Mouse (Mus musculus) MEL (cell line): Measurements from ENCODE around the gene Zfp326. TPM values are rescaled to one million over a fixed set of nuclear protein-coding genes. Genes with fewer than 3 reads are reported as not detected.

Source experiments
- DNase-seq: peaks from one replicate; pipeline ENCODE4 v3.0.0; 2011; ENCODE audit warnings: low read depth, low spot score
- H3K27ac ChIP-seq: 2 replicates; pipeline ENCODE4 v1.5.1; 2012; ENCODE audit warnings: low read depth, mild to moderate bottlenecking, control low read depth, low read length, moderate library complexity; ENCODE audit not compliant: control insufficient read depth
- H3K27me3 ChIP-seq, 2 experiments: fragments of 150-350 bp in 1 of 2; sonication (generic) in 1 of 2; 2 replicates each; pipeline ENCODE4 v1.6.1; 2012; ENCODE audit warnings: low read length in 2 of 2, mild to moderate bottlenecking in 2 of 2, improper control_type of control experiment in 1 of 2, moderate library complexity in 1 of 2; ENCODE audit not compliant: insufficient read depth in 2 of 2, control insufficient read depth in 1 of 2
- H3K36me3 ChIP-seq, 2 experiments: 2 replicates each; pipeline ENCODE4 v1.6.1; 2012 to 2014; ENCODE audit warnings: low read length in 2 of 2, improper control_type of control experiment in 1 of 2, inconsistent platforms in 1 of 2, mild to moderate bottlenecking in 1 of 2; ENCODE audit not compliant: insufficient read depth in 2 of 2, control insufficient read depth in 1 of 2
- H3K4me1 ChIP-seq, 2 experiments: fragments of 150-350 bp in 1 of 2; sonication (generic) in 1 of 2; 2 replicates each; pipeline ENCODE4 v1.6.1; 2012; ENCODE audit warnings: low read length in 2 of 2, improper control_type of control experiment in 1 of 2, mild to moderate bottlenecking in 1 of 2; ENCODE audit not compliant: insufficient read depth in 2 of 2, control insufficient read depth in 1 of 2
- H3K4me3 ChIP-seq, 2 experiments: fragments of 150-350 bp in 1 of 2; sonication (generic) in 1 of 2; 2 replicates each; pipeline ENCODE4 v1.5.1; 2012; ENCODE audit warnings: low read depth in 2 of 2, low read length in 2 of 2, mild to moderate bottlenecking in 2 of 2, moderate library complexity in 2 of 2, control low read depth in 1 of 2, improper control_type of control experiment in 1 of 2; ENCODE audit not compliant: control insufficient read depth in 1 of 2, insufficient read depth in 1 of 2
- H3K79me2 ChIP-seq: 2 replicates; pipeline ENCODE4 v1.6.1; 2012; ENCODE audit warnings: mild to moderate bottlenecking, low read length, moderate library complexity; ENCODE audit not compliant: control insufficient read depth, poor library complexity, insufficient read depth
- H3K9ac ChIP-seq: 2 replicates; pipeline ENCODE4 v1.6.1; 2012; ENCODE audit warnings: low read depth, mild to moderate bottlenecking, control low read depth, low read length, moderate library complexity; ENCODE audit not compliant: control insufficient read depth, poor library complexity, severe bottlenecking
- H3K9me3 ChIP-seq: fragments of 150-350 bp; sonication (generic); replicated peaks from 2 replicates; pipeline ENCODE4 v1.6.1; 2012; ENCODE audit warnings: mild to moderate bottlenecking, low read length, improper control_type of control experiment, moderate library complexity; ENCODE audit not compliant: insufficient read depth
- BHLHE40 ChIP-seq: IDR thresholded peaks from 2 replicates; pipeline ENCODE4 v1.6.1; 2012; ENCODE audit warnings: low read depth, mild to moderate bottlenecking, inconsistent platforms, low read length, improper control_type of control experiment, borderline replicate concordance
- CHD2 ChIP-seq: IDR thresholded peaks from 2 replicates; pipeline ENCODE4 v1.6.1; 2011; ENCODE audit warnings: low read length, improper control_type of control experiment
- CTCF ChIP-seq, 3 experiments: IDR thresholded peaks in 2 of 3; conservative IDR thresholded peaks in 1 of 3; 2 replicates each; pipeline ENCODE4 v1.5.1; 2011 to 2012; ENCODE audit warnings: low read length in 3 of 3, low read depth in 2 of 3, mild to moderate bottlenecking in 2 of 3, improper control_type of control experiment in 1 of 3, inconsistent platforms in 1 of 3, mixed read lengths in 1 of 3, moderate library complexity in 1 of 3; ENCODE audit not compliant: control insufficient read depth in 1 of 3, insufficient read depth in 1 of 3, poor library complexity in 1 of 3, severe bottlenecking in 1 of 3
- E2F4 ChIP-seq: IDR thresholded peaks from 2 replicates; pipeline ENCODE4 v1.6.1; 2011; ENCODE audit warnings: low read depth, low read length, improper control_type of control experiment, borderline replicate concordance
- EP300 ChIP-seq, 2 experiments: IDR thresholded peaks; 2 replicates each; pipeline ENCODE4 v1.6.1; 2011; ENCODE audit warnings: improper control_type of control experiment in 2 of 2, low read length in 2 of 2, low read depth in 1 of 2, mild to moderate bottlenecking in 1 of 2
- ETS1 ChIP-seq: IDR thresholded peaks from 2 replicates; pipeline ENCODE4 v1.6.1; 2012; ENCODE audit warnings: low read depth, mild to moderate bottlenecking, inconsistent platforms, low read length, improper control_type of control experiment, moderate library complexity
- GABPA ChIP-seq: IDR thresholded peaks from 2 replicates; pipeline ENCODE4 v1.6.1; 2012; ENCODE audit warnings: low read depth, mild to moderate bottlenecking, inconsistent platforms, low read length, improper control_type of control experiment, moderate library complexity
- GATA1 ChIP-seq: IDR thresholded peaks from 2 replicates; pipeline ENCODE4 v1.6.1; 2011; ENCODE audit warnings: low read depth, low read length, improper control_type of control experiment
- HCFC1 ChIP-seq: IDR thresholded peaks from 2 replicates; pipeline ENCODE4 v1.6.1; 2012; ENCODE audit warnings: low read depth, mild to moderate bottlenecking, inconsistent platforms, low read length, improper control_type of control experiment, moderate library complexity
- KAT2A ChIP-seq: conservative IDR thresholded peaks from 2 replicates; pipeline ENCODE4 v1.6.1; 2012; ENCODE audit warnings: low read depth, low read length, improper control_type of control experiment, inconsistent platforms
- MAX ChIP-seq: IDR thresholded peaks from 2 replicates; pipeline ENCODE4 v1.6.1; 2011; ENCODE audit warnings: low read length, improper control_type of control experiment
- MEF2A ChIP-seq: IDR thresholded peaks from 2 replicates; pipeline ENCODE4 v1.6.1; 2014; ENCODE audit warnings: low read depth, mild to moderate bottlenecking, inconsistent platforms, low read length, improper control_type of control experiment; ENCODE audit not compliant: poor library complexity, insufficient replicate concordance, severe bottlenecking; ENCODE audit errors: extremely low read depth
- MYB ChIP-seq: IDR thresholded peaks from 2 replicates; pipeline ENCODE4 v1.6.1; 2011; ENCODE audit warnings: mild to moderate bottlenecking, low read depth, low read length, improper control_type of control experiment
- MYC ChIP-seq: IDR thresholded peaks from 2 replicates; pipeline ENCODE4 v1.6.1; 2011; ENCODE audit warnings: low read depth, mild to moderate bottlenecking, low read length, improper control_type of control experiment, moderate library complexity
- NRF1 ChIP-seq: IDR thresholded peaks from 2 replicates; pipeline ENCODE4 v1.6.1; 2014; ENCODE audit warnings: low read depth, mild to moderate bottlenecking, inconsistent platforms, low read length, improper control_type of control experiment, moderate library complexity; ENCODE audit not compliant: poor library complexity, insufficient read depth, severe bottlenecking
- POLR2A ChIP-seq, 2 experiments: IDR thresholded peaks; 2 replicates each; pipeline ENCODE4 v1.6.1; 2011 to 2012; ENCODE audit warnings: low read length in 2 of 2, mild to moderate bottlenecking in 2 of 2, control low read depth in 1 of 2, improper control_type of control experiment in 1 of 2, low read depth in 1 of 2, moderate library complexity in 1 of 2; ENCODE audit not compliant: control insufficient read depth in 1 of 2, insufficient read depth in 1 of 2, poor library complexity in 1 of 2
- POLR2AphosphoS2 ChIP-seq: IDR thresholded peaks from 2 replicates; pipeline ENCODE4 v1.6.1; 2011; ENCODE audit warnings: low read length, improper control_type of control experiment
- POLR2AphosphoS5 ChIP-seq: IDR thresholded peaks from 2 replicates; pipeline ENCODE4 v1.6.1; 2012; ENCODE audit warnings: low read depth, borderline replicate concordance, mild to moderate bottlenecking, inconsistent platforms, low read length, moderate library complexity, mixed read lengths
- RAD21 ChIP-seq: IDR thresholded peaks from 2 replicates; pipeline ENCODE4 v1.6.1; 2011; ENCODE audit warnings: mild to moderate bottlenecking, low read depth, low read length, improper control_type of control experiment
- SMC3 ChIP-seq: IDR thresholded peaks from 2 replicates; pipeline ENCODE4 v1.6.1; 2011; ENCODE audit warnings: low read depth, low read length, improper control_type of control experiment
- TAL1 ChIP-seq: IDR thresholded peaks from 2 replicates; pipeline ENCODE4 v1.6.1; 2012; ENCODE audit warnings: mild to moderate bottlenecking, inconsistent platforms, low read length, moderate library complexity, mixed read lengths
- TBP ChIP-seq: IDR thresholded peaks from 2 replicates; pipeline ENCODE4 v1.8.0; 2011; ENCODE audit warnings: low read depth, low read length, improper control_type of control experiment
- TCF12 ChIP-seq: IDR thresholded peaks from 2 replicates; pipeline ENCODE4 v1.6.1; 2014; ENCODE audit warnings: low read depth, mild to moderate bottlenecking, inconsistent platforms, low read length, improper control_type of control experiment, moderate library complexity
- UBTF ChIP-seq: IDR thresholded peaks from 2 replicates; pipeline ENCODE4 v1.6.1; 2012; ENCODE audit warnings: low read depth, mild to moderate bottlenecking, inconsistent platforms, low read length, improper control_type of control experiment, moderate library complexity, borderline replicate concordance; ENCODE audit not compliant: insufficient read depth
- ZC3H11A ChIP-seq: IDR thresholded peaks from 2 replicates; pipeline ENCODE4 v1.6.1; 2012; ENCODE audit warnings: low read depth, mild to moderate bottlenecking, inconsistent platforms, low read length, improper control_type of control experiment
- ZKSCAN1 ChIP-seq: IDR thresholded peaks from 2 replicates; pipeline ENCODE4 v1.6.1; 2012; ENCODE audit warnings: low read depth, mild to moderate bottlenecking, inconsistent platforms, low read length, improper control_type of control experiment, moderate library complexity
- ZNF384 ChIP-seq: IDR thresholded peaks from 2 replicates; pipeline ENCODE4 v1.6.1; 2012; ENCODE audit warnings: low read depth, mild to moderate bottlenecking, inconsistent platforms, low read length, improper control_type of control experiment
- polyA plus RNA-seq, 2 experiments: library from polyadenylated mRNA; stranded (reverse) in 1 of 2; unstranded in 1 of 2; fragments of >175 nt in 1 of 2; fragments of >200 nt in 1 of 2; gene quantifications; 2 replicates each; pipeline versions ENCODE4 v1.2.1 to v1.2.4; 2012; ENCODE audit warnings: low replicate concordance in 2 of 2, low read depth in 1 of 2; ENCODE audit not compliant: insufficient read length in 2 of 2, insufficient read depth in 1 of 2, missing spikeins in 1 of 2
- total RNA-seq: library from RNA; depleted of rRNA; stranded (reverse); fragments of 300-350 nt; gene quantifications from 2 replicates; pipeline ENCODE4 v1.2.3, GENCODE M21; 2012

The Zfp326 gene
- total and polyA plus RNA-seq, 3 experiments = 6.4 to 17.6 TPM; not detected in 1

- no peak for DNase-seq
- H3K36me3 ChIP-seq = no peaks in the 10 kb centered on the region; a peak in 1 of 4 replicates
- no peaks in the 10 kb centered on the region for H3K9me3 ChIP-seq
- no peak overlapping the region for H3K27ac ChIP-seq
- TF ChIP-seq KAT2A (no peak), POLR2AphosphoS5 (no peak), TBP (no peak), ZC3H11A (no peak), POLR2A (IDR thresholded peaks at IDR 0.05; ENCODE audit: control insufficient read depth in 1 of 2, insufficient read depth in 1 of 2, low read depth in 1 of 2, low read length in 2 of 2, poor library complexity in 1 of 2) (no peak), NRF1 (no peak), TCF12 (no peak), MEF2A (no peak), SMC3 (no peak), ZKSCAN1 (no peak), RAD21 (no peak), EP300 (IDR thresholded peaks at IDR 0.05; ENCODE audit: low read depth in 1 of 2, low read length in 2 of 2) (no peak), CTCF (IDR thresholded peaks at IDR 0.05 in 2 of 3, conservative IDR thresholded peaks at IDR 0.05 in 1 of 3; ENCODE audit: control insufficient read depth in 1 of 3, insufficient read depth in 1 of 3, low read depth in 2 of 3, low read length in 3 of 3, poor library complexity in 1 of 3, severe bottlenecking in 1 of 3) (no peak), TAL1 (no peak), ZNF384 (no peak), UBTF (no peak), MYB (no peak), BHLHE40 (no peak), GATA1 (no peak)
- no peak overlapping the region for H3K9ac ChIP-seq
- H3K27me3 ChIP-seq = no peaks in the 10 kb centered on the region
- H3K79me2 ChIP-seq = no peaks in the 10 kb centered on the region
- peaks cover 0 to 5% of the 10 kb centered on the region in 2 experiments; a peak in 1 of 4 replicates for H3K4me1 ChIP-seq
- H3K4me3 ChIP-seq = no peak overlapping the region
Observed at GRCm38 (mm10) chr5:105847726-105848125, 28.6 kb upstream of the Zfp326 start.

- Histone ChIP-seq H3K9me3 (no peaks in the 10 kb centered on the region), H3K79me2 (no peaks in the 10 kb centered on the region), H3K36me3 (no peaks in the 10 kb centered on the region; a peak in 1 of 4 replicates), H3K27ac (no peak overlapping the region), H3K4me3 (no peak overlapping the region), H3K27me3 (no peaks in the 10 kb centered on the region), H3K9ac (no peak overlapping the region), H3K4me1 (peaks cover 0 to 5% of the 10 kb centered on the region in 2 experiments; a peak in 1 of 4 replicates)
- DNase-seq = no peak
- TF ChIP-seq GABPA (no peak), CHD2 (no peak), NRF1 (no peak), BHLHE40 (no peak), ETS1 (no peak), TBP (no peak), MEF2A (no peak), HCFC1 (no peak), SMC3 (no peak), EP300 (IDR thresholded peaks at IDR 0.05; ENCODE audit: low read depth in 1 of 2, low read length in 2 of 2) (no peak), ZNF384 (no peak), MAX (no peak), POLR2AphosphoS2 (no peak), E2F4 (no peak), MYC (no peak), POLR2A (IDR thresholded peaks at IDR 0.05; ENCODE audit: control insufficient read depth in 1 of 2, insufficient read depth in 1 of 2, low read depth in 1 of 2, low read length in 2 of 2, poor library complexity in 1 of 2) (no peak)
Observed at GRCm38 (mm10) chr5:105849222-105849621, 27.1 kb upstream of the Zfp326 start.
